Mouse (Mus musculus): Measurements from ENCODE around the gene Zfp764.
"Not testable (repeated sequence)": the region's sequence is repeated elsewhere in the genome, so short reads cannot be mapped to it uniquely, and the experiment has no call there.

Gene Zfp764

DNA sequence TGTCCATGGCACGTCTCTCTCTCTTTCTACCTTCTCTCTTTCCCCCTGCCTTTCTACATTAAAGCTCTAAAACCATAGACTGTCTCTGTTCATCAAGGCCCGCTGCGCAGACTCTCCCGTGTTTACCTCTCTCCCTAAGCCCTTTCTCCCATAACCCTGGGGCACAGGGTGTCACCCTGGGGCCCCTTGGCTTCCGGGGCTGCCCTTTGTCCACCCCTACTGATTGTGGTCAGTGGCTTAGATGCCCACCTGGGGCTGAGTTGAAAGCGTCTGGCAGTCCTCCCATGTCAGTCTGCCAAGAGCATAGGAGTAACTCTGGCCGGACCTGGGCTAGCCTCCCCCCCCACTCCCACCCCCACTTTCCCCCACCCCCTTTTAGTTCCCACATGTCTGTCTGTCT, 16.3 kb downstream of the Zfp764 start:
- DNase-seq (ENCODE audit: low spot score) = no peak

DNA sequence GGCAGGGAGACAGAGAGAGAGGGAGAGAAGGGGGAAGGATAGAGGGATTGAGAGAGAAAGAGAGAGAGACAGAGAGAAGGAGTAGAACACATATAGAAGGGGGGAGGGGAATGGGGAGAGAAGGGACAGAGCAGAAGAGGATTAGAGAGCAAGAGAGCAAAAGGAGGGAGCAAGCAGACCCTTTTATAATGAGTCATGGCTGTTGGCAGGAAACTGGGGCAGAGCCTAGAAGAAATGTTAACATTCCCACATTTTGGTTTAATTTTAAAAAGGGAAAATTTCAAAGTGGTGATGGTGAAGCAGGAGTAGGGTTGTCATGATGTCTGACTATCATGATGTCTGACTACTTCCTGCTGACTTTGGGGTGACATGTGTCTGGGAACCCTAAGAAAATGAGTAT, 18.4 kb downstream of the Zfp764 start:
- DNase-seq (ENCODE audit: low spot score) = not testable (repeated sequence)

DNA sequence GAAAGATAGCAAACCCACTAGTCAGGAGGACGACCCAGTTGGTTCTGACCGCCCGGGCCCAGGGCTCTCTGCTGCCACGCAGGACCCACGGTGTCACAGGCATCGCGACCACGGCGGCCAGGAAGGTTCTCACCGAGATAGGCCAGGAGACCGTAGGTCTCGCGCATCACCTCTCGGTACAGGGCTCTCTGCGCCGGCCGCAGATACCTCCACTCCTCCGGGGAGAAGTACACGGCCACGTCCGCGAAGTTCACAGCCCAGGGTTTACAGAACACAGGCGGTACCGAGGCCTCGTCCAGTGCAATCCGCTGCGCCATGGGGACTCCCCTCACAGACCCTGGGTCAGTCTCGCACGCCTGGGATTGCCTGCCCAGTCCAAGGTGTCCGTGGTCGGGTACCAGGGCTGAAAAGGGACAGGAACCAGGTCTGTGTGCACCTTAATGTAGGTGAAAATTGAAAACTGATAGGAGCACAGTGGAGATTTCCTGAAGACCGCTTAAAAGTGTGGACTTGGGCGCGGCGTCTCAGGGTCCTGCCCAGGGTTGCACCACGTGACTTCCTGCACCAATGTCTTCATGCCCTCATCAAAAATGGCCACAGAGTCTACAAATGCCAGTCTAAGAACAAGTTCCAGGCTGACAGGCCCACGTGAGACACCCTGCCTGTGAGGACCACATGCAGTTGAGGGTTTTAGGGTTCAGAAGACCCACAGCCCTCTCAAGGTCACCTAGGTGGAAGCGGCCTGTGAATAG, 19.8 kb downstream of the Zfp764 start, which contains the start of gene 9130019O22Rik:
Gene 9130019O22Rik, minus strand, starts transcription at position 526 of the 752 bp plus-strand sequence.
- peak; percentile 77 for DNase-seq (ENCODE audit: low spot score)

DNA sequence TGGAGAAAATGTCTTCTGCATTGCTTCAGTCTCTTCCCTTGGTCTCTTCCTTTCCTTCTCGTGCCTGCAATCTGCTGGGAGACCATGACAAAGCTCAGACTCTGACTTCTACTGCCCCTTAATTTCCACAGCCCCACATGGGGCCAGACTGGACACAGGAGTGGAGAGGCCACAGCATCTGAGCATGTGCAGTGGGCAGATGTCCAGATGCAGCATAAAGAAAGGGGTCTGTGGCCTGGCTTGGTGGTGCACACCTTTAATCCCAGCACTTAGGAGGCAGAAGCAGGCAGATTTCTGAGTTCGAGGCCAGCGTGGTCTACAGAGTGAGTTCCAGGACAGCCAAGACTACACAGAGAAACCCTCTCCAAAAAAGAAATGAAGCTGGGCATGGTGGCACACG, 21.1 kb downstream of the Zfp764 start:
- not testable (repeated sequence) for DNase-seq (ENCODE audit: low spot score)

DNA sequence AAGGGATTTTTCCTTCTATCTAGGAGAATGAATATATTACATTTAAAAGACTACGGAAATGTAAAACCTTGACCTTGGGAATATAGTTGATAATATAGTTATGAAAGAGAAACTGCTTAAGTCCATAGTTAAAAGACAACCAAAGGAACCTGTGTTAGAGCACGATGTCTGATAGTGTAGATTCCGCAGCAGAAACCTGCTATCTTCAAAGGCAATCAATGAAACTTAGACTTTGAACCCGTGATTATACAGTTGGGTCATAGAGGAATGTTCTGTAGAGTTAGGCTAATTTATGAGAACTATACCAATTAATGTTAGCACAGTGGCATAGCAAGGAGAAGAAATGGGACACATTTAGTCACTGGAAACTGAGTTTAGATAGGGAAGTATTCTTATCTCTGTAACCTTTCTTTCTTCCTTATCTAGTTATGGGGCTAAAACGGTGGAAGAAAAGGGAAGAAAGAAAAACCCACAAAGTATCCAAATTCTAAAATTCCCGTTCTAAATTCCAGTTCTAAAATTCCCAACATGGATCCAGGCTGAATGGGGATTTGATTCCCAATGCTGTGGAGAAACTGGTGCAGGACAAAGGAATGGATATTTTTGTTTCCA, 28.2 kb downstream of the Zfp764 start:
- DNase-seq (ENCODE audit: low spot score) = no peak

DNA sequence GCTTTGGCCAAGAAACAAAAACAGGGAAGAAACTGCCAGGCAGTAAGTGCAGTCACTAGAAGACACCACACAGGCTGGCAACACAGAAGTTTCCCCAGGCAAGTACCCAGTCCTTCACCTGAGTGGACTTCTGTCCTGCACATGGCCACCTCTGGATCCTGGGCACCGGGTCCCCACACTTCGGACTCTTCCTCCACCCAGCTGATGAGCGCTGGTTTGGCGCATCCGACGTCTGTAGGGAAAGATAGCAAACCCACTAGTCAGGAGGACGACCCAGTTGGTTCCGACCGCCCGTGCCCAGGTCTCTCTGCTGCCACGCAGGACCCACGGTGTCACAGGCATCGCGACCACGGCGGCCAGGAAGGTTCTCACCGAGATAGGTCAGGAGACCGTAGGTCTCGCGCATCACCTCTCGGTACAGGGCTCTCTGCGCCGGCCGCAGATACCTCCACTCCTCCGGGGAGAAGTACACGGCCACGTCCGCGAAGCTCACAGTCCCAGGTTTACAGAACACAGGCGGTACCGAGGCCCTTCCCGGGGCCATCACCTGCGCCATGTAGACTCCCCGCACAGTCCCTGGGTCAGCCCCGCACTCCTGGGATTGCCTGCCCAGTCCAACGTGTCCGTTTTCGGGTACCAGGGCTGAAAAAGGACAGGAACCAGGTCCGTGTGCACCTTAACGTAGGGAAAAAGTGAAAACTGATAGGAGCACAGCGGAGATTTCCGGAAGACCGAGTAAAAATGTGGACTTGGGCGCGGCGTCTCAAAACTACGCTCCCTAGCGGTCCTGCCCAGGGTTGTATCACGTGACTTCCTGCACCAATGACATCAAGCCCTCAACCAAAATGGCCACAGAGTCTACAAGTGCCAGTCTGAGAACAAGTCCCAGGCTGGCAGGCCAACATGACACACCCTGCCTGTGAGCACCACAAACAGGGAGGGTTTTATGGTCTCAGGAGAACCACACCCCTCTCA, 31.1 kb downstream of the Zfp764 start, which contains the start of gene Zfp747:
Gene Zfp747, minus strand, starts transcription at position 780 of the 975 bp plus-strand sequence.
- DNase-seq (ENCODE audit: low spot score) = peak; percentile 84

DNA sequence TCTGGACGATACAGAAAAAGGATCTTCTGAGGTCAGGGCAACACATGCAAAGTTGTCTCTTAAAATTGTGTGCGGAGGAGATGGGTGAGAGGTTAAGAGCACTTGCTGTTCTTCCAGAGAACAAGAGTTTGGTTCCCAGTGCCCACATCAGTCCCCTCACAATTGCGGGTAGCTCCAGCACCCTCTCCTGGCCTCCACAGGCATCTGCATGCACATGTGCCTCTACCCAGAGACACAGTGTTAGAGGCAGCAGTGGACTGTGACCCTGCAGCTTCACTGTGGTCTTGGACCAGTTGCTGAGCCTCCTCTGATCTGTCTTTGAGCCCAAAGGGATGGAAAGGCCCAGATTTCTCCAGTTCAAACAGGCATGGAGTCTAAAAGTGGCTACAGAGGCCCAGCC, 34.8 kb downstream of the Zfp764 start:
- not testable (repeated sequence) for DNase-seq (ENCODE audit: low spot score)

DNA sequence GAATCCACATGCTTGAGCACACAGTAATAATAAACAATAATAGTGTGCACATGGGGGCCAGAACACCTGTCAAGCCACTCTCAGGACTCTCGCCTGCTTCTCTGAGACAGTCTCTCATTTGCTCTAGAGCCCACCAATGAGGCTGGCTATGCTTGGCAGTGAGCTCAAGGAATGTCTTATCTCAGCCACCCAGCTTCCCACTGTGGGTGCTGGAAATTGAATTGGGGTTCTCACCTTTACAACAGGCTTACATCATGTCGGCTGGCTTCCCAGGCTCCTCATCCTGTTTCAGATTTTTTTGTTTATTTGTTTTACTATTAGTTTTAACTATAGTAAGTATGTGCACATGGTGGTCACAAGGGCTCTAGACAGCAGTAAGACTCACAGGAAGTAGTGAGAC, 35.4 kb downstream of the Zfp764 start:
- DNase-seq (ENCODE audit: low spot score) = no peak

DNA sequence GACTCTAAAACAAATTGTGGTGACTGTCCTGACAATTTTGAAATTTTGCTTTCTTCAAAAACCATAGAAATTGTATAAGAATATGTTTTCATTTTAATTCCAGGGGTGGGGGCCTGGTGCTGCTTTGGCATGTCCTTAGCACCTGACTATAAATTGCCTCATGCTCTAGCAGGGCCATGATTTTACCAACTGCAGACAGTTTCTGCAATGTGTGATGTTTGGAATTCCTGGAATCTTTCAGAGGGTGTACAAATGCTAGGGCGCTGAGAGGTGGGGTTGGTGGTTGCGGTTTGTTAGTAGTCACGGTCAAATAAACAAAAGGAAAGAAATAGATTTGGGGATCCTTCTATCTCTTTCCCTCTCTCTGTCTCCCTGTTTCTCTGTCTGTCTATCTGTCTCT, 40.4 kb downstream of the Zfp764 start:
- no peak for DNase-seq (ENCODE audit: low spot score)

DNA sequence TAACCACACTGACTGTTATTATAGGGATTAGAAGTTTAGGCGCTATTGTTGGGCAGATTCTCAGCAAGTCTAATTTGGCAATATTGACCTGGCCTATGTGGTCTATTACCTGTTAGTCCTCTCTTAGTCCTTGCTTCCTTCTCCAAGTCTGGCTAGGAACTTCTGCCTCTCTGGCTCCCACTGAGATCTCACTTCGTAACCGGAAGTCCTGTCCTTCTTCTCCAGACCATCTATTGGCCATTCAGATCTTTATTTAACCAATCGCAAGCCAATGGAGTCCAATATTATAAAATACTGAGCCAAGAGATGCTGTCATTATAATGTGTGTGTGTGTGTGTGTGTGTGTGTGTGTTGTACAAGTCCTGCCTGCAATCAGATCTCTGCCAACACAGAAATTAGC, 42.5 kb downstream of the Zfp764 start:
- DNase-seq (ENCODE audit: low spot score) = no peak

DNA sequence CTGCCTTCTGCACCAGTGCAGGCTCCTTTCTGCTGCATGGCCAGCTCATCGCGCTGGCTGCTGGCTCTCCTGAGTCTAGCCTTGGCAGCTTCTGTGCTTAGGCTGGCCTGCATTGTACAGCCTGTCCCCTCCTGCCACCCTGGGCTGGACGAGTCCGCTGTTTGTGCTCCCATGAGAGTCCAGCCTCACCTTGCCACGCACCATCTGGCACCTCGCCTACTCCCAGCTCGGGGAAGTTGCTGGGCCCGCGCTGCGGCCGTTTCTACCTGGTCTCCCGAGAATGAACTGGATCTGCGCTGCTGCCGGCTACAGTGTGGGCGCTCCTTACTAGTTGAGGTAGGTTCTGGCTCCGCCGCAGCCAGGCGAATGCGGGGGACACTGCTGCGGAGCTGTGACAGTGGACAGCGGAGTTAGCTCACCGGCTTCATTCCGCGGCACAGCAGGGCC, 43.1 kb downstream of the Zfp764 start:
- peak; percentile 33 for DNase-seq (ENCODE audit: low spot score)

DNA sequence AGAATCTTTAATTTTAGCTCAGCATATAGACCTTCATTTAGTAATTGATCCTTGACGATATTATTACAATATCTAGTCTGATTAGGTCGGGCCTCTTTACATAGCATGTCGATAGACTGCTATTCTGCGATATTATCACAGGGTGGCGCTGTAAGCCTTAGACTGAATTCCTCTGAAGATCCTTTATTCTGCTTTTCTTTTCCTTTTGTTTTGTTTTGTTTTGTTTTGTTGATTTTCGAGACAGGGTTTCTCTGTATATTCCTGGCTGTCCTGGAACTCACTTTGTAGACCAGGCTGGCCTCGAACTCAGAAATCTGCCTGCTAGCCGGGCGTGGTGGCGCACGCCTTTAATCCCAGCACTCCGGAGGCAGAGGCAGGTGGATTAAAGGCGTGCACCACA, 44.2 kb downstream of the Zfp764 start:
- not testable (repeated sequence) for DNase-seq (ENCODE audit: low spot score)

DNA sequence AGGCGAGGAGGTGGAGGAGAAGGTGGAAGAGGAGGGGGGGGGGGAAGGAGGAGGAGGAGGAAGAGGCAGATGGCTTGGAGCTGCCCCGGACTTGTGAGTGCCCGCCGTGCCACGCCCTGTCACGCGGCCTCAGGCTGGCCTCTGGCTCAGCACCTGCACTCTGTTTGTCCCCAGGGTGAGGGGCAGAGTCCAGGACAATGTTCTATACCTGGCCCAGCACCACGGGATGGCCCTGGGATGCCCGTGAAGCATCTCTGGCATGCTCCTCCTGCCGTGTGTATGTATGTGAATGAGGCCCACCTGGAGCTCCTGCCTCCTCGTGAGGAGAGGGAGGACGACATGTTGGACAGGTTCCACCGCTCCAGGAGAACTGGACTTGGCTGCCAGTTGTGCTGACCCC, 45.2 kb downstream of the Zfp764 start:
- DNase-seq (ENCODE audit: low spot score) = no peak

DNA sequence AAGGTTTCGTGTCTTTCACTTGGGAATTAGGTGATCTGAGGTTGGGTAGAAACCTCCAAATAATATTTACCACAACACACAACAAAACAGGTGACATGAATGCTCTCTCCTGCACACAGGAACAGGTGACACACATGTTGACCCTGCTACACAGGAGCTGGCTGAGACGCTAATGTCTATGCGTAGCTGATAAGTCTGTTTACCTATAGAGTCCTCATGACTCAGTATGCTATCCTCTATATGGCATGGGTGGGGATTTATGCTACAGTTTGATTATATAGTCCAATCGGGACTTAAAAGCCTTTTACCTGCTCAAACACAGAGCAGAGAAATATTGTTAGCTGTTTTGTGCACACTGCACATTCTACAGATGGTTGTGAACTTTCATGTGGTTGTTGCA, 46.4 kb downstream of the Zfp764 start:
- DNase-seq (ENCODE audit: low spot score) = no peak

DNA sequence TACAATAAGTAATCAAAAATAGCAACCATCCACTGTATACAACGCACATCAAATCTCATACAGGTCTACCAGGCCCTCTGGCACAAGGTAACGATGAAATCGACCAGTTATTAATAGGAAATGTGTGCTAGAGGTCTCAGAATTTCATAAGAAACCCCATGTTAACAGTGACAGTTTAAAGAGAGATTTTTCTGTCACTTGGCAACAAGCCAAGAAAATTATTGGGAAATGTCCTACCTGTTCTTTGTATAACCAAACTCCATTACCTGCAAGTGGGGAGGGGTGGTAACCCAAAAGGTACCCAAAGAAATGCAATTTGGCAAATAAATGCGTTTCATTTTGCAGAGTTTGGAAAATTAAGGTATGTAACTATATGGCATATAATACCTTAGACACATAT, 48.1 kb downstream of the Zfp764 start:
- DNase-seq (ENCODE audit: low spot score) = no peak

DNA sequence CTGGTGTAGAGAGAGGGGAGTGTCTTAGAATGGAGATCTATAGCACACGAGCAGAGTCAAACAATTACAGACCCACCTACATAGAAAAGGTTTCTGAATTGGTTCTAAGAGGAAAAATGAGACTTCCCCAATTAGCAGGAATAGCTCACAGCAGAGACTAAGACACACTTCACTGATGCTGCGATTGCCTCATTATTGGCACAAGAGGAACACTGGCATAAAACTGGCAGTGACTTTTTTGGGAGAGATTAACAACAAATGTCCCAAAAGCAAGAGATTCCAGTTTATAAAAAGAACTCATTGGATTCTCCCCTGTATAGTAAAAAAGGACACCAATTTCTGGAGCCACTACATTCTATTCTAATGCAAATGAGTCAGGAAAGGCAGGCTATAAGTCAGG, 48.8 kb downstream of the Zfp764 start:
- DNase-seq (ENCODE audit: low spot score) = no peak

DNA sequence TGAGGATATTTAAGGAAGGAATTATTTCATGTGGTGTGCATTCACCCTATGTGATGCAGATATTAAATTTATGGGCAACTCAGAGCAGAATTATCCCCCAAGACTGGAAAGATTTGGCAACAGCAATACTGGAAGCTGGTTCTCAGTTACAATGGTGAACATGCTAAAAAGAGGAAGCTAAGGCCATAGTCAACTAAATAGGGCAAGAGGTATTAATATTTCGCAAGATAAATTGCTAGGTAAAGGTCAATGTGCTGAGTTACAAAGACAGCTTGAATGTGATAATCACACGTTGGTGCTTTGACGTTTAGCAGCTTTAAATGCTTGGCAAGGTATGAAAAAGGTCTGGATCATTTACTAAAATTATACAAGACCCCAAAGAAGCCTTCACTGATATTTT, 50.8 kb downstream of the Zfp764 start:
- DNase-seq (ENCODE audit: low spot score) = no peak

Measured in ovary, postnatal 36 days (tissue).